Mouse (Mus musculus) megakaryocyte progenitor cell, adult 5-6 weeks (primary cell): ENCODE measurements around the gene Fam83b. TPM values are rescaled to one million over a fixed set of nuclear protein-coding genes. Genes with fewer than 3 reads are reported as not detected.

ENCODE experiments used
- ATAC-seq: replicated peaks from 2 replicates; pipeline ENCODE4 v1.8.0; 2016; ENCODE audit warnings: mild to moderate bottlenecking, moderate TSS enrichment, inconsistent platforms; ENCODE audit not compliant: poor library complexity
- total RNA-seq, 2 experiments: library from RNA; stranded (forward) in 1 of 2; stranded (reverse) in 1 of 2; fragments of 157-497, 149-512 nt in 1 of 2; fragments of 200-1000 nt in 1 of 2; gene quantifications; 2 replicates each; pipeline versions ENCODE4 v1.2.3 to v1.2.4; 2015 to 2017

Gene Fam83b
- total RNA-seq (2015), result not detected in 2 replicates
- total RNA-seq (2017), result not detected in 2 replicates

DNA sequence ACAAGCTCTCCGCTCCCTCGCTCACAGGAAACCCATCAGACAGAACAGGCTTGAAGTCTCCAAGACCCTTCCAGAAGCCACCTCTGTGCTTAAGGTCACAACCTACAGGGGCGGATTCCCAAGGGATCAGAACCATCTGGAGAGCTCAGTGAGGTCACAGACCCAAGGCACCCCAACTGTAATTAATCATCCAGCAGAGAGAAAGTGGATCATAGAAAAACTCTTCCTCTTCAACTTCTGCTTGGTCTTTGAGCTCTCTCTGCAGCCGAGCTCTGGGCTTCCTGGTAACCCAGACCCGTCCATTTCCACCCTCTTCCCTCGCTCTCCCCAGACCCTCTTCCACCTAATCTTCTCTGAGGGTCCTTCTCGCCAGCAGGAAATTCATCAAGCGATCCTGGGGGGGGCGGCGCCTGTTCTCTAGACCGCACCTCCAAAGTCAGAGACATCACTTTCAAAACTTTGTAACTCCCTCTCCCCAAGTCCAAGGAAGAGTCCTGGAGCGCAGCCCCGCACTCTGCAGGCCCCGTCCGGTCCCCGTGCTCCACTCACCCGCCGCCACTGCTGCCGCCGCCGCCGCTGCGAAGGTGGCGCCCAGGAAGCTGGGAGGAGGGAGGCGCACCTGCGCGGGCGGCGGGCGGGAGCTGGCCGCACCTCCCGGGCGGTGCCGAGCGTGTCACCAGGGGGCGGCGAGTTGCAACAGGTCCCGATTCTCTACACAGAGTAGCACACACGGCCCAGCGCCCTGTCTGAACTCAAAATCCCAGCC is at the start of gene Fam83b:
TSS of gene Fam83b (minus strand) at position 602 of the 766 bp plus-strand sequence.
- peak; percentile 75 for ATAC-seq

DNA sequence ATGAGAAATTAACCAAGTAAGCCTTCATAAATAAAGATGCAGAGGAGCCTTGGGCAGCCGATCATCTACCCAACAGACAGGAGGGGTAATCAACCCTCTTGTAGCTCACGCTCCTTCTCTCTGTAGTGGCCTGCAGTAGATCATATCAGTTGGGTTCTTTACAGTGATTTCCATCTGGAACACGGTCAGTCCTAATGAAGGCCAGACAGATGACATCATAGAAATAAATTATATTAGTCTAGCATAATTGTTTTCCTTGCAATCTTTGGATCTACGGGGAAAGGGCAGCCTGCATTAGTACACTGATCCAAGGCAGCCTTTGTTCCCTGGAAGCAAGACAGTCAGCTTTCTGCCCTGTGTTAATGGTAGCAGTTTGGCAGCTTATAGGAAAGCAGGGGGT is 47.2 kb upstream of the Fam83b start:
- no peak for ATAC-seq

DNA sequence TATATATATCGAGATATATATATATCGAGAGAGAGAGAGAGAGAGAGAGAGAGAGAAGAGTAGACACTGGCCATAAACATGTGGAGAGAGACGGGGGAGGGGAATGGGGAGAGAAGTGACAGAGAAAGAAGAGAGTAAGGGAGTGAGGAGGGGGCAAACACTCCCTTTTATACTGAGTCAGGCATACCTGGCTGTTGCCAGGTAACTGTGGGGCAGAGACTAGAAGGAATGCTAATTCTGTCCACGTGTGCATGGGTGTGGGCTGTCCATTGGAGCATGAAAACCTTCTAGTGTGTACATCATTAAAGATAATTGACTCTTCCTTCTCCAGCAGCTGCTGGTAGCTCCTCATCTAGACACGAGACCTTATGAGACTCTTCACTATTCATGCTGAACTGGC is 36.8 kb upstream of the Fam83b start:
- no peak for ATAC-seq

DNA sequence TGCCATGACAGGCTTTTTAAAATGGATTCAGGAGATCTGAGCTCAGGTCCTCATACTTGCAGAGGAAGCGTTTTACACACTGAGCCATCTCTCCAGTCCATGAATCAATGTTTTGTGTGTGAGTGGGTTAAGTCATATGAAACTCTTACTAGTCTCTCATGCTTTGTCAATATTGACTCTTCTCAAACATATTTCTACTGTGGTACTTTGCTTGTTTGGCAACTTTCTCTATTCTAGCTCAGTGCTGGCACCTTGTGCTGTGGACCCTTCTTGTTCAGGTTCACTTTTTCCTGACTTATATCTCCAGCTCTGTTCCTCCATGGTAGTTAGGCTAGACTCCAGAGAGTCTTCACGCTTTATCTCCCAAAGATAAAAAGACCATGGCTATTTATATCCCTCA is 36.0 kb upstream of the Fam83b start:
- ATAC-seq, result no peak

DNA sequence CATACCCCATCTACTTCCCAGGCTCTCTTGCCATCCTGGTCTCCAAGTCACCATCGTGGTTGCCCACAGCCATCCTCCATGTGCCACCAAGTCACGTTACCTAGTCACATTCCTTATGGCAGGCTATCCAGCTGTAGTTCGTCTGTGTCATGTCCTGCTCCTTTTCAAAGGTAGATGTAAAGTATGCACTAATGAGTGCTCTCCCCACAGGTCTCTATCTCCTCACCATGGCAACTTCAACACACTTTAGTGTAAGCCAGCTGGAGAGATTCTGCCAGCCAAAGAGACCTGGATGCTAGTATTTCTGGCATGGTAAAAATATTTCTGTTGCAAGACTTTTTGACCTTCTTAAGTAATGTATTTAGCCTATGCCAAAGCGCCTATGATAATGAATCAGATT is 30.5 kb upstream of the Fam83b start:
- ATAC-seq, result no peak

DNA sequence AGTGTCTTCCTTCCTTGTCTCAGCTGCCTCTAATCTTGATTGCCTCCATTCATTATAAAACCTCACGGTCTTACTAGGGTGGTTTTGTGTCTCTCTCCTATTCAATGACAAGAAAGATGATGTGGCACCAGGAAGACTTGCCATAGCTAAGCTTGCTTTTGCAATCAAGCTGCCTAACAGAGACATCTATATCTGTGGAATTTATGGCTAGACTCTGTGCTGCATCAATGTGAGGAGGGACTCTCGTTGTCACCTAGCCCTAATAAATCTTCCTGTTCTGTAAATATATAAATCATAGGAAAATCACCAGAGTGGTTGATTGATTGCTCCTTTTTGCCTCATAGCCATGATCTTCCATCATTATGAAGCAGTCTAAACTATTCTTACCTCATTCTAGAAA is 26.9 kb upstream of the Fam83b start:
- ATAC-seq, result no peak

DNA sequence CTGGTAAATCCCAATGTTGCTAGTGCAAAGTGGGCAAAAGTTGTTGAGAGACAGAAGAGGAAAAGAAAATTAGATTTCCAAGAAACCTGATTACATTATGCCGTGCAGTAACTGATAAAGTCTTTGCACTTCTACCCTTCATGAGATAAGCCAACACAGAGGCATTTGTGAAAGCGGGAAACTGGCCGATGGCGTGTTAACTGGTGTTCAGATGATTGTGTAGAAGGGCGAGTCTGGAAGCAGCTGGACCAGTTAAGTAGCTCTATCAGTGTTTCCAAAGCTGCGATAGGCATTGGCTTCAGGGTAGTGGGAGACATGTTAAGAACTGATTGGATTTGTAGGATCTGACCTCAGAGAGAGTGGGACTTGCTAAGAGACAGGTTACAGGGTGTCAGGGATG is 17.0 kb upstream of the Fam83b start:
- no peak for ATAC-seq

DNA sequence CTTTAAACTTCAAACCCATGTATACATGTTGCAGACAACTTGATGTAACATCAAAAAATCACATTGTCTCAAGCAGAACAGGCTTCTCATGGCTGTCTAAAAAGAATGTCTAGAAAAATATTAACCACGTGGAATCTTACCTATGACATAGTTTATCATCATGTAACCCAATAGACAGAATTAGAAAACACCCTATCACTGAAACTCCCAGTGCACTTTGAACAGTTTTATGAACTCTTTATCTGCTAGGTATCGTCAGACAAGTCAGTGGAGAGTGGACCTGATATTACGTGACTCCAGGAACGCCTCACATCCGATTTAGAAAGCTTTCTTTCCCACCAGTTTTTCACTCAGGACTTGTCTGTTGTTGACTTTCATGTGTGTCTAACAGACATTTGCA is 15.1 kb upstream of the Fam83b start:
- ATAC-seq, result no peak

DNA sequence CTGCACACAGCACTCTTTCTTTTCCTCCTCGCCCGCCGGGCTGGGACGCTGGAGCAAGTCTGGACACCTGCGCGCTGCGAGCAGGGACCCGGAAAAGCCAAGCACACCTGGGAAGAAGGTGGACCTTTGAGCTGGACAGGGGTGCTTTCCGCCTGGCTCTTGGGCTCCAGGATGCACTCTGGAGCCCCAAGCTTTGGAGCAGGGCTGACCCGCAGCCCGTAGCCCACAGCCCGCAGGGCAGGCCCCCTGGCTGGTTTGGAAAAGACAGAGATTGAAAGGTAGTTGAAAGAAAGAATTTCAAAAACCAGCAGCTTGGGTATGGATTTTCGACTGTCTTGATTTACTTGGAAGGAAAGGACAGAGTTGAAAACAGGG is 352 bp upstream of the Fam83b start:
- ATAC-seq, result no peak

DNA sequence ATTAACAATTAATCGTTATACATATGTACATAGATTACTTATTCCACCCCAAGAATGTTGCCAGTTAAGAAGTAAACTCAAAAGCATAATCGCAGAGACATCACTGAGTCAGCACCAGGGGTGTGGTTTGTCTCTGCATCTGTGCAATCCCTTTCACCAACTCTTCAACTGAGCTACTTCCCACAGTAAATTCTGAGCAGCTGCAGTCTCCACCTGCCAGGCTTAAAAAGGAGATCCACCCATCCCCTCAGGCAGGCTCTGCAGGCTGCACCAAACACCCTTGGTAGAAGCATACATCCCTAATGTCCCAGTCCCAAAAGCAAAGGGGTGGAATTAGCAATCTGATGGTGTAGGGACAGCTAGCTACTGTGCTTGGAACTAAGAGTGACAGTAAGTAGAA is 1.3 kb downstream of the Fam83b start:
- no peak for ATAC-seq

DNA sequence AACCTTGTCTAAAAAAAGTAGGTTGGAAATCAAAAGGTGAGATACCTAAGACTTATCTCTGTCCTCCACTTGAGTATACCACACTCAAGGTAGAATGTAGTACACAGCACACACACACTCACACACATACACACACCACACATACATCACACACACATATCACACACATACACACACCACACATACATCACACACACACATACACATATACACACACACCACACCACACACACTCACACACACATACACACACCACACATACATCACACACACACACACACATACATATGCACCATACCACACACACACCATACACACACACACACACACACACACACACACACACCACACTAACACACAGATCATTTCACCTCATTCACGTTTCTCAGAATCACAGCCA is 2.8 kb downstream of the Fam83b start:
- no peak for ATAC-seq

DNA sequence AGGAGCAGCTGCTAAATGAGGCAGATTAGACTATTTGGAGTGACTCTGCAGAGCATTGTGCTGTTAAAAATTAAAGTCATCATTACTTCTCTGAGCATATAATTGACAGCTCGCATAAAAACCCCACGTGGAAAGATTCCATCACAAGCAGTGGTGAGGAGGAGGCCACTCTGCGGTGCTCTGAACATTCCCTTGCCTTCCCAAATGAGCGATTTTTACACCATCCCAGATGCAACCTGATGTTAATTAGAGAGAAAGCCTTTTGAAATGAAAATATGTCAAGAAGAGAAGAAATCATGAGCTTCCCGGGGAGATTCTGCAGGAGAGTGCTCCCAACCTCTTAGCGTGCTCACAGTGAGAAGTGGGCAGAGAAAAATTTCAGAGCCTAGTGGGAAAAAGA is 4.1 kb downstream of the Fam83b start:
- ATAC-seq, result no peak

DNA sequence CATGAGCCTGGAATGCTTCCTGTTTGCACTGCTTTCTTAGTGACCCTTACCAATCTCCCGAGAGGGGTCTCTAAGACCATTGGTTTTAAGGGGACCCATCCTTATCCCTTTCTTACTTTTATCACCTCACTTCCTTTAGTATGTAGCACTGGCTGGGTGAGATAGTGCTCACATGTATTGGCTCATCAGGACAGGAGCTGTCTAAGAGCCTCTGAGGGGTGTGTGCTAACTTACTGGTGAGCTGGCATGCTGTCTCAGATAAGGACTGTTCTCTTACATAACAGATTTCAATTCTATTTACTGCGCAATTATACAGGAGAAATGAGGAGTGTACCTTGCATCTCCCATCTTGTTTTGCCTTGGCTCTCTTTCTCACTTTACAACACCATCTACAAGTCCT is 7.7 kb downstream of the Fam83b start:
- ATAC-seq, result peak; percentile 91

DNA sequence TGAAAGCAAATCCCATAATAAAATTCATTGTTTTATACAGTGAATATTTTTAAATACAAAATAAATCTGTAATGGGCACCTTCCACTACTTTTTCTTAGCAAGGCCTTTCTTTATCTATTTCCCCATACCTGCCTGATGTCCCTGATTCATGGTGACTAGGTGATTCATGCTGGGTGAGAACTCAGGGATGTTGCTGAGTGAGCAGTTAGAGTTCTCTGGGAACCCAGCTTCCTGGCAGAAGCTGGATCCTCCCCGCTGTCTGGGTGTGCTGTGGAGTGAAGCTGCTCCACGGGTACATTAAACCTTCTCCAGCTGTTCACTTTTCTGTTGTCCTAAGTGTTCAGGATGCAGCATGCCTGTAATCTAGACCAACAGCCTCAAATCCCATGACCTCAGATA is 13.2 kb downstream of the Fam83b start:
- peak; percentile 46; the same call in 1 of the 2 replicates for ATAC-seq

DNA sequence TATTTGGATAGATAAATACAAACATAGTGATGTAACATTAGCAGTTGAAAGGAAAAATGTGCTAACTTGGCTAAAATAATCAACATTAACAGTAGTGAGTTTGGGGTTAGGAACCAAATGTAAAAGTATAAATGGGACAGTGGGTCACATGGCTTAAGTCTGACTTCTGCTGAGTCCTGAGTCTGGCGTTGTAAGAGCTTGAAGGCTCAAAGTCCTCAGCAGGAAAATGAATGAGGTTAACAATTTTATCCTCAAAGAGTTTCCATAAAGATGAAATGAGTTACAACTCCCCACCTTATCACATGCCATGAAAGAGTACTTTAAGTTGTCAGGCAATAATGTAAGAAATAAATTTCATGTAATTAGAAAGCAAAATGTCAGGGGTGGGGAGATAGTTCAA is 13.8 kb downstream of the Fam83b start:
- ATAC-seq, result no peak

DNA sequence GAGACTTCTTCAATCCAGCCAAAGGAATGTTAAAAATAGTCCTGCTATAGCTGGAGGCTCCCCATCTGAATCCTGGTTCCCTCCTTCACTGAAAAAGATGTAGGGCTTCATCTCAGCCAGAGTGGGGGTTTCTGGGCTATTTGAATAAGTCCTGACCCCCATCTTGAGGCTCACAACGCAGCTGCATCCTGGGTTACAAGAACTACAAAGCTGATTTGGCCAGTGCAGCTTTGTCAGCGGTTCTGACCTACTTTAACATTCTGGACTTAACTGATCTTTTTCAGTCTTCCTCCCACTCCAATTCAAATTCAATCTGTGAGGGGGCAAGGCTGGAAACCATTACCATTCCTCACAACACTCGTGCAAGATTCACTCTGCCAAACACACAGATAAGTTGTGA is 20.2 kb downstream of the Fam83b start:
- no peak for ATAC-seq

DNA sequence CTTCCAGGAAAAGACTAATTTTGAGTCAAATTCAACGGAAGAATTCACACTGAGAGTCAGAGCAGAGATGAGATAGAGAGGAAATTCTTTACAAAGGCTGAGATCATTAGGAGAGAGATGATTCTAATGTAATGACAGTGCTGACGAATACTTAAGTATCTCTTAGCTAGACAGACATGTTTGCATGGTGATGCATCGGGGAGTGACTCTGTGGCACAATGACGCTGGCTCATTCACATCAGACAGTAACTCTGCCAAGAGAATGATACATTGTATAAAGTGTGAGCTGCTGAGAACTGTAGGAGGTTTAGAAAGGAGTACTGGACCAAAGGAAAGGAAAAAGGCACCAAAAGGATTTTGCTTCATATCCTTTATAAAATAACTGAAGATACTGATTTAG is 26.2 kb downstream of the Fam83b start:
- ATAC-seq, result no peak

DNA sequence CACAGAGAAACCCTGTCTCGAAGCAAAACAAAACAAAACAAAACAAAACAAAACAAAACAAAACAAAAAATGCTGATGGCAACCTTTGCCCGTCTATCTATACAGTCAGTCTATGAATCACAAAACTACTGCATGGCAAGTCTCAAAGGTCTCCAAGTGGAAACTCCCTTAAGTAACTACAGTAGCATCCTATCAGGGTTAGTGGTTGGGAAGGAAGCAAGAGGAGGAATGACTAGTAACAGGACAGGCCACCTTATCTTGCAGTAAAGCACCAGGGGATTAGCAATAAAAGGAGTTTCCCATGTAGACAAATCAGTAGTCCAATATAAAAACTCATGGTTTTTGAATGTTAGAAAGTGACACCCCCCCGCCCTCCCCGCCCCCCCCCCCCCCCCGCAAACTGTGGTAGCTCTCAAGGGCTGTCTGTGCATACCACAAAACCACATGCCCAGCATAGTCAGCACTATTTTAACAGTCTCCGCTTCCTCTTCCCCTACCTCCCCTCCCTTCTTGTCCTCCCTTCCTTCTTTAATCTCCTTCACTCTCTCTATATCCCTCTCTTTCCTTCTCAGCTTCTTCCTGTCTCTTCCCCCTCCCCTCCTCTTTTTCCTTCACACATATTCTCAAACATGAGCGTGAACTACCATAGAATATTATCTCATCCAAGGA is 26.8 kb downstream of the Fam83b start:
- peak; percentile 97 for ATAC-seq

DNA sequence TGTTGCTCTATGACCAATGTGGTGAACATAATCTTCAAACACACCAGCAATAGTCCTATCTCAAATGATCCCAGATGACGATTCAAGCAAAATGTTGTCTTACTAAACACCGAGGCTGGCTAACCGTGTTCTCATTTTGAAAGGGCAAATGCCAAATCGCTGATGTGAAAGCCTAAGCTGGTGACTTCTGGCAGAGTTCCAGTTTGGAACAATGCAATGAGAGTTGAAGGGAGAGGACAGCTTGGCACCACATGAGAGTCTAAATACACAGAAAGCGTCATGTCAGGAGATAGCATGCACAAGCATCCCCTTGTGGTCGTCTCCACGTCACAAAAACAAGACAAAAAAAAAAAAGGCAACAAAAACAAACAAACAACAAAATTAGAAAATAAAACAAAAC is 27.6 kb downstream of the Fam83b start:
- no peak for ATAC-seq

DNA sequence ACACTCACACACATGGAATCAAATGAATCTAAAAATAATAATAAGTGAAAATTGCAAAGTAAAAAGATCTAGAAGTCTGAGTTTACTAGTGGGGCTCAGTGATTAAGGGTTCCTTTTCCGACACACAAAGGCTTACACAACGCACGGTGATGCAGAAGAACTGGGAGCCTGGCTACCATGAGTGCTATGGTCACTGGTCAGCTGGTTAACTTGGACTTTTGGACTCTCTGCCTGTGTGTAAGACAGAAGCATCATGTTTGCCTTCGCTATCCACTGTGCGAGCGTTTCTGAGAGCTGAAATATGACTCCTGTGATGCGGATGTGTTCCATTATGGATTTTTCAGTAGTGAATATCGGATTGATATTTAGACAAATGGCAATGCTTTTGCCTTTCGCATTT is 30.9 kb downstream of the Fam83b start:
- ATAC-seq, result no peak

DNA sequence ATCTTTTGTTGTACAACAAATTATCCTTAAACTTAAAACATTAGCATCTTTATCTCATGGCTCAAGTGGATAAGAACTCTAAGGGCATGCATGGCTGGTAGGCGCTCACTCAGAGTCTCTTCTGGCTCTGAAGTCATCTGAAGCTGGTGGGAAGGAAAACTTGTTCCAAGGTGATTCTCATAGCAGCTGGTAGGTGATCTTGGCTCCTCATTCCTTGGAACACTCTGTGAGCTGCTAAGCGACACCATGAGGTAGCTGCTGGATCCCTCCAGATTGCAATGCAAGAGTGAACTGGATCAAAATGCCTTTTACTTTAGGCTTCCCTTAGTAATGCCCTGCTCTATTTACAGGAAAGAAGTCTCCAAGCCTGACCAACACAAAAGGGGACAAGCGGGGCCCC is 34.5 kb downstream of the Fam83b start:
- no peak for ATAC-seq

DNA sequence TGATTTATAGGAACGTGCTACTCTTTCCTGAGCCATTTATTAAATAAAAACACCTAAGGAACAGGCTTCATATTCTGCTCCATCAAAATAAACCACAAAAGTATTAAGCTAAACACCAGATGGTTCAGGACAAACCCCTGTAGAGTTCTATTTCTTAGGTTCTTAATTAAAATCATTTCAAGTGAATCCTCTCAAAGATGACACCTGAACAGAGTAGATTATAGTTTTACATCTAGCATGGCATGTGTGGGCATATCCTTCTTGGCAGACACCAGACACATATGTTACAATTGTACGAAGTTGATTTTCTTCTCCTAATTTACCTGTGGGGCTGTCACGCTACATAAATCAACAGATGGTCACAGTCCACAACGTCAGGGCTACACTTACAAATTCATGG is 35.5 kb downstream of the Fam83b start:
- no peak for ATAC-seq

DNA sequence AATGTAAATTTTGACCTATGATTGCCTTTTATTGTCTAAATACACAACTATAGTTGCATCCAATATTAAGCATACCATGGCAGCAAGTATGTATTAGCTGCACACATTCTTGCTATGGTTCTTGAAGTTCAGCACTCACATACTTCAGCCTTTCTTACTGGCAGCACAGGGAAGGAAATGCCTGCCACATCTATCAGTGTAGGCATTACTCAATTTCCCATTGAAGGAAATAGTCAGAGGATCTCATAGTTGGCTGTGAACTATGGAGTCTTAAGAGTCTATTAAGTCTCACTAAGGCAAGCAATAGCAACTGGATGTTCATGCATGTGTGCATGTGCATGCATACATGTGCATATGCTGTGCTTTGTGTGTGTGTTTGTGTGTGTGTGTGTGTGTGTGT is 41.3 kb downstream of the Fam83b start:
- ATAC-seq, result peak; percentile 61
